Mouse (Mus musculus) spleen, adult 2 months (tissue): Measurements from ENCODE around the gene 1700067K01Rik.
A peak's percentile ranks its signal among the peaks of the same experiment; 100 is the strongest.

Experiments used
- CTCF ChIP-seq: fragments of 200-500 bp; IDR thresholded peaks from 2 replicates; pipeline ENCODE4 v1.5.1; 2011; ENCODE audit warnings: mild to moderate bottlenecking, inconsistent platforms; ENCODE audit not compliant: insufficient read depth, insufficient read length, insufficient replicate concordance; ENCODE audit errors: extremely low read depth
- POLR2A ChIP-seq: fragments of 200-500 bp; IDR thresholded peaks from 2 replicates; pipeline ENCODE4 v1.6.1; 2011; ENCODE audit warnings: low read depth, low read length, inconsistent platforms

DNA sequence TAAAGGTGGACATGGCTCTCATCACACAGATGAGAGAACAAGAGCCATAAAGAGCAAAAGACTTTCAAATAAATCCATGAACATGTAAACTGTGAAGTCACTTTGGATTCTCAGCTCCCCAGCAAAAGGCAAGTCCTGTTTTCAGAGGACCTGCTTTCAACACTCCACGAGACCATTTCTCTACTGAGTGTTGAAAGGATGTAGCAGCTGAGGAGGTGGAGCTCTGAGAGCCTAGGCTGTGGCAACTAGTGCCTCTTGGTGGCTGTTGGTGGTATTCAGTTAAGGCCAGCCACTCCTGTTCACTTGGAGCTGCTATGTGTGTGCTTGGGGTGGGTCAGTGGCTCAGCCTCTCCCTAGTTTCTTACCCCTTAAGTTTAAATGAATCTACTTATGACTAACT is 44.5 kb upstream of the 1700067K01Rik start:
- TF ChIP-seq CTCF: peak; percentile 15; the same call in 1 of the 2 replicates
- no peak for TF ChIP-seq POLR2A
